Mouse (Mus musculus) heart, postnatal 0 days (tissue): ENCODE data around the gene Galnt9.

Experiments used
- CTCF ChIP-seq: IDR thresholded peaks from 2 replicates; pipeline ENCODE4 v1.5.1; 2016; ENCODE audit warnings: antibody characterized with exemption, control low read depth, low read depth
- EP300 ChIP-seq: IDR thresholded peaks from 2 replicates; pipeline ENCODE4 v1.6.1; 2016; ENCODE audit warnings: antibody characterized with exemption, low read depth

DNA sequence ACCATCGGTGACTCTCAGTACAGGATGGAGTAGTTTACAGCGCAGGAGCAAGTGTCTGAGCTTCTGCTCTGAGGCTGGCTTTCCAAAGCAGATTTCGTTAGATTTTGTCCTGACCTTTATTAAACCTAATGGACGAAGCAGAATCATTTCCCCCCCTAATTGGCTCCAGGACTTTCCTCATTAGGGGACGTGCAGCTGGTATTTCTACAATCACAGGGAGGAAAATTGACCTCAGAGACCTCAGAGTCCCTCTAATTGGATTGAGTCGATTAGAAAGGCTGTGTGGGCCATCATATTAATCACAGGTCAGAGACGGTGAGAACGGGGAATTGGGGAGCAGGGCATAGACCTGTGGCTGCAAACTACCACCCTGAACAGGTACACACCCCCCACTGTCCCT lies 64.8 kb downstream of the Galnt9 start:
- no peak for TF ChIP-seq CTCF
- no peak for TF ChIP-seq EP300
